Mouse (Mus musculus): Measurements from ENCODE around the gene Egfl7. TPM values are rescaled to one million over a fixed set of nuclear protein-coding genes. Genes with fewer than 3 reads are reported as not detected.

Egfl7 gene
- polyA plus RNA-seq, 1 experiment from 2014 or later, result 75.4 TPM

GRCm38 (mm10) chr2:26573807-26574206 lies 6.0 kb upstream of the Egfl7 start:
- WGBS, result 19% methylated on average over 5 of the region's 5 CpGs
- Histone ChIP-seq H3K27ac (ENCODE audit: low read depth, low read length) (peak overlapping the region; percentile 66), H3K4me3 (ENCODE audit: low read length) (no peak overlapping the region), H3K4me1 (ENCODE audit: control insufficient read depth, insufficient read depth, low read depth, low read length) (peaks cover 9% of the 10 kb centered on the region; the same call in 1 of the 2 replicates), H3K36me3 (ENCODE audit: control insufficient read depth, insufficient read depth, low read length) (no peaks in the 10 kb centered on the region), H3K4me2 (ENCODE audit: low read length) (peak overlapping the region; percentile 21; the same call in 1 of the 2 replicates), H3K9me3 (ENCODE audit: control insufficient read depth, low read length) (no peaks in the 10 kb centered on the region), H3K9ac (ENCODE audit: low read depth, low read length) (no peak overlapping the region), H3K27me3 (replicated peaks; ENCODE audit: control insufficient read depth, insufficient read depth, low read length) (no peaks in the 10 kb centered on the region)
- ATAC-seq, result no peak

GRCm38 (mm10) chr2:26574862-26575261 lies 5.0 kb upstream of the Egfl7 start:
- Histone ChIP-seq H3K27ac (ENCODE audit: low read depth, low read length) (no peak overlapping the region), H3K4me3 (ENCODE audit: low read length) (no peak overlapping the region), H3K9me3 (ENCODE audit: control insufficient read depth, low read length) (no peaks in the 10 kb centered on the region), H3K9ac (ENCODE audit: low read depth, low read length) (no peak overlapping the region), H3K4me1 (ENCODE audit: control insufficient read depth, insufficient read depth, low read depth, low read length) (peaks cover 9% of the 10 kb centered on the region; the same call in 1 of the 2 replicates), H3K36me3 (ENCODE audit: control insufficient read depth, insufficient read depth, low read length) (no peaks in the 10 kb centered on the region), H3K4me2 (ENCODE audit: low read length) (no peak overlapping the region), H3K27me3 (replicated peaks; ENCODE audit: control insufficient read depth, insufficient read depth, low read length) (no peaks in the 10 kb centered on the region)
- ATAC-seq, result no peak
- WGBS, result 30% methylated on average over 5 of the region's 5 CpGs

- no peak for ATAC-seq
- 91% methylated on average over 1 of the region's 1 CpGs for WGBS
- H3K36me3 ChIP-seq (ENCODE audit: control insufficient read depth, insufficient read depth, low read length), result no peaks in the 10 kb centered on the region
- no peaks in the 10 kb centered on the region for H3K9me3 ChIP-seq (ENCODE audit: control insufficient read depth, low read length)
- no peak overlapping the region for H3K9ac ChIP-seq (ENCODE audit: low read depth, low read length)
- H3K4me2 ChIP-seq (ENCODE audit: low read length), result no peak overlapping the region
- H3K27me3 ChIP-seq (replicated peaks; ENCODE audit: control insufficient read depth, insufficient read depth, low read length), result no peaks in the 10 kb centered on the region
- H3K4me3 ChIP-seq (ENCODE audit: low read length), result no peak overlapping the region
- peaks cover 9% of the 10 kb centered on the region; the same call in 1 of the 2 replicates for H3K4me1 ChIP-seq (ENCODE audit: control insufficient read depth, insufficient read depth, low read depth, low read length)
- 0 out of 2 replicates have a peak overlapping the region, but pooled peaks have one; percentile 1 for H3K27ac ChIP-seq (ENCODE audit: low read depth, low read length)
Measured at GRCm38 (mm10) chr2:26575378-26575777, 4.4 kb upstream of the Egfl7 start.

- WGBS, result 49% methylated on average over 4 of the region's 4 CpGs
Measured at GRCm38 (mm10) chr2:26575865-26576264, 3.9 kb upstream of the Egfl7 start.

GRCm38 (mm10) chr2:26576462-26576861 lies 3.4 kb upstream of the Egfl7 start:
- H3K4me3 ChIP-seq (ENCODE audit: low read length), result no peak overlapping the region
- H3K36me3 ChIP-seq (ENCODE audit: control insufficient read depth, insufficient read depth, low read length), result no peaks in the 10 kb centered on the region
- no peak for ATAC-seq

More at GRCm38 (mm10) chr2:26575865-26576264, 3.9 kb upstream of the Egfl7 start:
- Histone ChIP-seq H3K9ac (ENCODE audit: low read depth, low read length) (no peak overlapping the region), H3K4me2 (ENCODE audit: low read length) (no peak overlapping the region), H3K4me3 (ENCODE audit: low read length) (no peak overlapping the region), H3K27me3 (replicated peaks; ENCODE audit: control insufficient read depth, insufficient read depth, low read length) (no peaks in the 10 kb centered on the region), H3K9me3 (ENCODE audit: control insufficient read depth, low read length) (no peaks in the 10 kb centered on the region), H3K4me1 (ENCODE audit: control insufficient read depth, insufficient read depth, low read depth, low read length) (peaks cover 9% of the 10 kb centered on the region; the same call in 1 of the 2 replicates), H3K27ac (ENCODE audit: low read depth, low read length) (no peak overlapping the region), H3K36me3 (ENCODE audit: control insufficient read depth, insufficient read depth, low read length) (no peaks in the 10 kb centered on the region)
- ATAC-seq, result no peak

GRCm38 (mm10) chr2:26578369-26578768 lies 1.4 kb upstream of the Egfl7 start:
- H3K27me3 ChIP-seq (replicated peaks; ENCODE audit: control insufficient read depth, insufficient read depth, low read length), result no peaks in the 10 kb centered on the region
- no peaks in the 10 kb centered on the region for H3K9me3 ChIP-seq (ENCODE audit: control insufficient read depth, low read length)
- H3K36me3 ChIP-seq (ENCODE audit: control insufficient read depth, insufficient read depth, low read length), result no peaks in the 10 kb centered on the region
- 43% methylated on average over 6 of the region's 6 CpGs for WGBS
- peaks cover 5% of the 10 kb centered on the region; the same call in 1 of the 2 replicates for H3K4me1 ChIP-seq (ENCODE audit: control insufficient read depth, insufficient read depth, low read depth, low read length)
- H3K4me3 ChIP-seq (ENCODE audit: low read length), result no peak overlapping the region
- no peak overlapping the region for H3K9ac ChIP-seq (ENCODE audit: low read depth, low read length)
- no peak for ATAC-seq
- no peak overlapping the region for H3K27ac ChIP-seq (ENCODE audit: low read depth, low read length)
- H3K4me2 ChIP-seq (ENCODE audit: low read length), result no peak overlapping the region

More at GRCm38 (mm10) chr2:26576462-26576861, 3.4 kb upstream of the Egfl7 start:
- H3K4me1 ChIP-seq (ENCODE audit: control insufficient read depth, insufficient read depth, low read depth, low read length), result peaks cover 9% of the 10 kb centered on the region; the same call in 1 of the 2 replicates
- H3K9ac ChIP-seq (ENCODE audit: low read depth, low read length), result no peak overlapping the region
- no peaks in the 10 kb centered on the region for H3K27me3 ChIP-seq (replicated peaks; ENCODE audit: control insufficient read depth, insufficient read depth, low read length)
- 52% methylated on average over 4 of the region's 4 CpGs for WGBS
- no peak overlapping the region for H3K27ac ChIP-seq (ENCODE audit: low read depth, low read length)
- no peak overlapping the region for H3K4me2 ChIP-seq (ENCODE audit: low read length)
- no peaks in the 10 kb centered on the region for H3K9me3 ChIP-seq (ENCODE audit: control insufficient read depth, low read length)

- WGBS, result 93% methylated on average over 5 of the region's 5 CpGs
- H3K27ac ChIP-seq (ENCODE audit: low read depth, low read length), result no peak overlapping the region
- H3K36me3 ChIP-seq (ENCODE audit: control insufficient read depth, insufficient read depth, low read length), result no peaks in the 10 kb centered on the region
- H3K4me2 ChIP-seq (ENCODE audit: low read length), result no peak overlapping the region
- no peak for ATAC-seq
- no peaks in the 10 kb centered on the region for H3K27me3 ChIP-seq (replicated peaks; ENCODE audit: control insufficient read depth, insufficient read depth, low read length)
- H3K4me3 ChIP-seq (ENCODE audit: low read length), result no peak overlapping the region
- no peaks in the 10 kb centered on the region for H3K4me1 ChIP-seq (ENCODE audit: control insufficient read depth, insufficient read depth, low read depth, low read length)
- H3K9me3 ChIP-seq (ENCODE audit: control insufficient read depth, low read length), result no peaks in the 10 kb centered on the region
- no peak overlapping the region for H3K9ac ChIP-seq (ENCODE audit: low read depth, low read length)
Measured at GRCm38 (mm10) chr2:26580751-26581150, 937 bp downstream of the Egfl7 start.

- WGBS, result 64% methylated on average over 2 of the region's 2 CpGs
- Histone ChIP-seq H3K9ac (ENCODE audit: low read depth, low read length) (no peak overlapping the region), H3K4me3 (ENCODE audit: low read length) (no peak overlapping the region), H3K27me3 (replicated peaks; ENCODE audit: control insufficient read depth, insufficient read depth, low read length) (no peaks in the 10 kb centered on the region), H3K4me1 (ENCODE audit: control insufficient read depth, insufficient read depth, low read depth, low read length) (peaks cover 6% of the 10 kb centered on the region; the same call in 1 of the 2 replicates), H3K36me3 (ENCODE audit: control insufficient read depth, insufficient read depth, low read length) (no peaks in the 10 kb centered on the region), H3K9me3 (ENCODE audit: control insufficient read depth, low read length) (no peaks in the 10 kb centered on the region), H3K4me2 (ENCODE audit: low read length) (no peak overlapping the region), H3K27ac (ENCODE audit: low read depth, low read length) (no peak overlapping the region)
- ATAC-seq, result no peak
Measured at GRCm38 (mm10) chr2:26582203-26582602, 2.4 kb downstream of the Egfl7 start.

GRCm38 (mm10) chr2:26582741-26583140 lies 2.9 kb downstream of the Egfl7 start:
- H3K4me3 ChIP-seq (ENCODE audit: low read length), result no peak overlapping the region
- 64% methylated on average over 7 of the region's 7 CpGs for WGBS
- no peak for ATAC-seq
- H3K27me3 ChIP-seq (replicated peaks; ENCODE audit: control insufficient read depth, insufficient read depth, low read length), result no peaks in the 10 kb centered on the region
- H3K36me3 ChIP-seq (ENCODE audit: control insufficient read depth, insufficient read depth, low read length), result no peaks in the 10 kb centered on the region
- no peak overlapping the region for H3K4me2 ChIP-seq (ENCODE audit: low read length)
- H3K9me3 ChIP-seq (ENCODE audit: control insufficient read depth, low read length), result no peaks in the 10 kb centered on the region
- no peak overlapping the region for H3K9ac ChIP-seq (ENCODE audit: low read depth, low read length)
- H3K4me1 ChIP-seq (ENCODE audit: control insufficient read depth, insufficient read depth, low read depth, low read length), result peaks cover 6% of the 10 kb centered on the region; the same call in 1 of the 2 replicates
- no peak overlapping the region for H3K27ac ChIP-seq (ENCODE audit: low read depth, low read length)
